Mouse (Mus musculus): ENCODE results near the gene Sumf2.

GRCm38 (mm10) chr5:129909147-129909546 is 62.4 kb downstream of the Sumf2 start:
- no peak for TF ChIP-seq CTCF (IDR thresholded peaks at IDR 0.05; ENCODE audit: control insufficient read depth, insufficient read depth, insufficient read length)
- no peak for TF ChIP-seq USF1 (IDR thresholded peaks at IDR 0.05; ENCODE audit: low read depth)
- TF ChIP-seq MYOD1 (IDR thresholded peaks at IDR 0.05; ENCODE audit: control insufficient read depth, insufficient read length, low read depth): no peak
- no peak for TF ChIP-seq MAX (IDR thresholded peaks at IDR 0.05)
- TF ChIP-seq CEBPB (IDR thresholded peaks at IDR 0.05; ENCODE audit: low read depth): no peak
